Mouse (Mus musculus) lung, embryonic 14.5 days (tissue): ENCODE measurements at regions not wholly inside any gene's neighbourhood (a gene's known extent, or its start where the extent isn't known, plus 50 kb on each side); places are given as distances from the start of the nearest gene placed in this dataset.

ENCODE experiments used
- ATAC-seq: fragments of 200-750 bp; cut with Nextera tagmentation; 2 replicates; pipeline ENCODE4 v1.8.0; 2017; ENCODE audit warnings: mild to moderate bottlenecking, moderate TSS enrichment, moderate library complexity; ENCODE audit not compliant: insufficient read depth
- DNase-seq: peaks from one replicate; pipeline ENCODE4 v3.0.0-alpha.2; 2015
- H3K27ac ChIP-seq: fragments of 300-500 bp; sonication (generic); 2 replicates; pipeline ENCODE4 v1.5.1; 2014; ENCODE audit warnings: low read depth, mild to moderate bottlenecking, moderate library complexity
- H3K27me3 ChIP-seq: fragments of 300-500 bp; sonication (generic); 2 replicates; pipeline ENCODE4 v1.6.1; 2014; ENCODE audit warnings: low read length, control low read depth; ENCODE audit not compliant: insufficient read depth
- H3K36me3 ChIP-seq: fragments of 300-500 bp; sonication (generic); 2 replicates; pipeline ENCODE4 v1.6.1; 2014; ENCODE audit warnings: control low read depth; ENCODE audit not compliant: insufficient read depth
- H3K4me1 ChIP-seq: fragments of 300-500 bp; sonication (generic); 2 replicates; pipeline ENCODE4 v1.6.1; 2014; ENCODE audit warnings: antibody characterized with exemption, control low read depth; ENCODE audit not compliant: insufficient read depth
- H3K4me2 ChIP-seq: fragments of 300-500 bp; sonication (generic); 2 replicates; pipeline ENCODE4 v1.6.1; 2014; ENCODE audit warnings: mild to moderate bottlenecking
- H3K4me3 ChIP-seq: fragments of 300-500 bp; sonication (generic); 2 replicates; pipeline ENCODE4 v1.5.1; 2014; ENCODE audit warnings: low read depth, low read length
- H3K9ac ChIP-seq: fragments of 300-500 bp; sonication (generic); 2 replicates; pipeline ENCODE4 v1.6.1; 2014
- H3K9me3 ChIP-seq: fragments of 300-500 bp; sonication (generic); 2 replicates; pipeline ENCODE4 v1.6.1; 2016; ENCODE audit warnings: low read depth, low read length, control low read depth
- CTCF ChIP-seq: IDR thresholded peaks from 2 replicates; pipeline ENCODE4 v1.5.1; 2016; ENCODE audit warnings: antibody characterized with exemption, low read depth
- WGBS: fragments of 180-500 bp; shearing (Covaris S2); extraction: QIAGEN DNeasy Blood & Tissue Kit; methylation state at CpG from one replicate; pipeline ENCODE4 v1.1.7; 2014; 5-methylcytosine and 5-hydroxymethylcytosine counted together

GRCm38 (mm10) chr11:24716539-24717287 is 638.9 kb downstream of the Bcl11a start:
- H3K27ac ChIP-seq = no peak overlapping the region
- H3K4me2 ChIP-seq = no peak overlapping the region
- no peaks in the 10 kb centered on the region for H3K9me3 ChIP-seq
- 55% methylated on average over 12 of the region's 12 CpGs for WGBS
- DNase-seq (peak; percentile 10), ATAC-seq (no peak)
- no peaks in the 10 kb centered on the region for H3K36me3 ChIP-seq
- H3K4me1 ChIP-seq = no peaks in the 10 kb centered on the region
- H3K27me3 ChIP-seq = no peaks in the 10 kb centered on the region
- TF ChIP-seq CTCF = no peak
- H3K4me3 ChIP-seq = no peak overlapping the region
- H3K9ac ChIP-seq = no peak overlapping the region

GRCm38 (mm10) chr11:24724259-24724937 is 646.5 kb downstream of the Bcl11a start:
- Histone ChIP-seq H3K9ac (no peak overlapping the region), H3K9me3 (no peaks in the 10 kb centered on the region), H3K36me3 (no peaks in the 10 kb centered on the region), H3K4me1 (no peaks in the 10 kb centered on the region), H3K4me3 (no peak overlapping the region), H3K27me3 (no peaks in the 10 kb centered on the region), H3K4me2 (no peak overlapping the region), H3K27ac (no peak overlapping the region)
- ATAC-seq (no peak), DNase-seq (no peak)
- 64% methylated on average over 5 of the region's 5 CpGs for WGBS
- no peak for TF ChIP-seq CTCF

- no peak overlapping the region for H3K9ac ChIP-seq
- H3K36me3 ChIP-seq = no peaks in the 10 kb centered on the region
- DNase-seq (no peak), ATAC-seq (no peak)
- no peaks in the 10 kb centered on the region for H3K4me1 ChIP-seq
- no peak overlapping the region for H3K4me3 ChIP-seq
- no peak overlapping the region for H3K27ac ChIP-seq
- no peaks in the 10 kb centered on the region for H3K9me3 ChIP-seq
- H3K27me3 ChIP-seq = no peaks in the 10 kb centered on the region
- H3K4me2 ChIP-seq = no peak overlapping the region
- TF ChIP-seq CTCF = no peak
- 32% methylated on average over 3 of the region's 3 CpGs for WGBS
These were observed 648.5 kb downstream of the Bcl11a start for GRCm38 (mm10) chr11:24726331-24726730.

- DNase-seq = no peak
- no peaks in the 10 kb centered on the region for H3K9me3 ChIP-seq
- no peak for TF ChIP-seq CTCF
These were observed 649.5 kb downstream of the Bcl11a start for GRCm38 (mm10) chr11:24727404-24727803.

GRCm38 (mm10) chr11:24731431-24731830 is 653.6 kb downstream of the Bcl11a start:
- no peak overlapping the region for H3K9ac ChIP-seq
- 4% methylated on average over 1 of the region's 1 CpGs for WGBS
- H3K4me2 ChIP-seq = no peak overlapping the region
- H3K27ac ChIP-seq = no peak overlapping the region
- H3K4me1 ChIP-seq = no peaks in the 10 kb centered on the region
- DNase-seq (no peak), ATAC-seq (no peak)
- H3K9me3 ChIP-seq = no peaks in the 10 kb centered on the region
- no peak overlapping the region for H3K4me3 ChIP-seq
- H3K27me3 ChIP-seq = no peaks in the 10 kb centered on the region
- H3K36me3 ChIP-seq = no peaks in the 10 kb centered on the region
- TF ChIP-seq CTCF = no peak

More at GRCm38 (mm10) chr11:24727404-24727803, 649.5 kb downstream of the Bcl11a start:
- Histone ChIP-seq H3K27me3 (no peaks in the 10 kb centered on the region), H3K9ac (no peak overlapping the region), H3K27ac (no peak overlapping the region), H3K4me1 (no peaks in the 10 kb centered on the region), H3K4me3 (no peak overlapping the region), H3K4me2 (no peak overlapping the region), H3K36me3 (no peaks in the 10 kb centered on the region)
- no peak for ATAC-seq
- 34% methylated on average over 1 of the region's 1 CpGs for WGBS

GRCm38 (mm10) chr11:24739710-24740255 is 661.9 kb downstream of the Bcl11a start:
- no peak overlapping the region for H3K27ac ChIP-seq
- 6% methylated on average over 14 of the region's 14 CpGs for WGBS
- no peak overlapping the region for H3K9ac ChIP-seq
- H3K4me1 ChIP-seq = no peaks in the 10 kb centered on the region
- H3K9me3 ChIP-seq = no peaks in the 10 kb centered on the region
- no peak overlapping the region for H3K4me3 ChIP-seq
- H3K36me3 ChIP-seq = no peaks in the 10 kb centered on the region
- peak; percentile 15 for DNase-seq
- H3K27me3 ChIP-seq = no peaks in the 10 kb centered on the region
- H3K4me2 ChIP-seq = peak overlapping the region; percentile 53
- no peak for TF ChIP-seq CTCF
- peak; percentile 28; the same call in 1 of the 2 replicates for ATAC-seq

- H3K4me2 ChIP-seq = no peak overlapping the region
- WGBS = 64% methylated on average over 2 of the region's 2 CpGs
- no peak overlapping the region for H3K4me3 ChIP-seq
- no peak for TF ChIP-seq CTCF
- DNase-seq = no peak
- H3K27ac ChIP-seq = no peak overlapping the region
- no peaks in the 10 kb centered on the region for H3K27me3 ChIP-seq
- H3K9me3 ChIP-seq = no peaks in the 10 kb centered on the region
- ATAC-seq = no peak
- H3K9ac ChIP-seq = no peak overlapping the region
- no peaks in the 10 kb centered on the region for H3K4me1 ChIP-seq
- H3K36me3 ChIP-seq = no peaks in the 10 kb centered on the region
These were observed 662.6 kb downstream of the Bcl11a start for GRCm38 (mm10) chr11:24740466-24740865.
